10 mouse cellular contexts compared by ENCODE assay signal in genomic region chr2:167594444-167594934, GRCm38 (mm10). TPM values are rescaled to one million over a fixed set of nuclear protein-coding genes. Genes with fewer than 3 reads are reported as not detected.
DNase-seq lines count a peak whose midpoint lies in the region; ATAC-seq and TF ChIP-seq lines count a peak whose summit lies in the region.
"Had no signal": no experiment of that assay in that cellular context is flagged by ENCODE, and none has a peak within 500 bp of the region (broad histone marks: within the 10 kb centered on the region; RNA-seq: fewer than 3 reads in every experiment).

No protein-coding gene starts in this region.

- peaks cover 44% of the 10 kb centered on the region for H3K4me1 ChIP-seq in lung, embryonic 14.5 days (ENCODE audit: insufficient read depth)
- no peaks in the 10 kb centered on the region; the same call in 1 of the 2 replicates for H3K4me1 ChIP-seq in spleen, adult 2 months (ENCODE audit: control insufficient read depth, insufficient read depth, insufficient read length)

- 21% methylated on average over 10 of the region's 10 CpGs for WGBS in lung, embryonic 14.5 days
- 77% methylated on average over 10 of the region's 10 CpGs for WGBS in spleen, adult 2 months

- no peaks in the 10 kb centered on the region for H3K9me3 ChIP-seq in lung, embryonic 14.5 days (ENCODE audit: low read depth, low read length)
- H3K9me3 ChIP-seq: liver, embryonic 15.5 days had no signal

- TF ChIP-seq CTCF in lung, embryonic 14.5 days (IDR thresholded peaks at IDR 0.05; ENCODE audit: low read depth), result peak; percentile 38
- TF ChIP-seq CTCF in spleen, adult 2 months (IDR thresholded peaks at IDR 0.05; ENCODE audit: extremely low read depth, insufficient read depth, insufficient read length, insufficient replicate concordance), result no peak

- DNase-seq in urinary bladder, postnatal 10 days (ENCODE audit: low spot score), result peak; percentile 39
- DNase-seq in urinary bladder, adult 2 months (ENCODE audit: low spot score), result no peak
- peak; percentile 42 to 73 for DNase-seq in frontal cortex, postnatal 14 days (ENCODE audit: low spot score in 2 of 2)
- peak; percentile 94 for DNase-seq in heart, postnatal 4 days
- DNase-seq in layer of hippocampus, postnatal 14 days (ENCODE audit: low spot score in 2 of 2), result peak; percentile 69 to 77
- peak; percentile 98 for DNase-seq in lung, embryonic 14.5 days
- peak in 1 of 2 experiments; percentile 18 for DNase-seq in spleen, adult 2 months (ENCODE audit: low read depth in 1 of 2, low spot score in 2 of 2)

- no peak for TF ChIP-seq POLR2A in spleen, adult 2 months (IDR thresholded peaks at IDR 0.05; ENCODE audit: low read depth, low read length)

- peak; percentile 74 for ATAC-seq in lung, embryonic 14.5 days (ENCODE audit: insufficient read depth)
- ATAC-seq in activated CD4-positive, CD25-positive, alpha-beta regulatory T cell, adult 4 months, result no peak
- ATAC-seq: Patski had no signal

- peak overlapping the region; percentile 8; the same call in 1 of the 2 replicates for H3K4me3 ChIP-seq in lung, embryonic 14.5 days (ENCODE audit: low read depth, low read length)
- no peak overlapping the region for H3K4me3 ChIP-seq in spleen, adult 2 months (ENCODE audit: extremely low read depth, insufficient read depth, insufficient read length)
- H3K4me3 ChIP-seq: liver, embryonic 15.5 days had no signal

- peak overlapping the region; percentile 89 for H3K27ac ChIP-seq in lung, embryonic 14.5 days (ENCODE audit: low read depth)
- peak overlapping the region; percentile 59 for H3K27ac ChIP-seq in spleen, adult 2 months (ENCODE audit: insufficient read depth, low read length)
- H3K27ac ChIP-seq: liver, embryonic 15.5 days had no signal

- H3K27me3 ChIP-seq in lung, embryonic 14.5 days (ENCODE audit: insufficient read depth, low read length), result no peaks in the 10 kb centered on the region
- H3K27me3 ChIP-seq in spleen, adult 2 months (ENCODE audit: control insufficient read depth, insufficient read depth, low read length), result no peaks in the 10 kb centered on the region
- H3K27me3 ChIP-seq: Patski had no signal

- H3K36me3 ChIP-seq in lung, embryonic 14.5 days (ENCODE audit: insufficient read depth), result no peaks in the 10 kb centered on the region
- H3K36me3 ChIP-seq in spleen, adult 2 months (ENCODE audit: control insufficient read depth, insufficient read depth, low read length), result no peaks in the 10 kb centered on the region
- H3K36me3 ChIP-seq: liver, embryonic 15.5 days had no signal

- peak overlapping the region; percentile 44 for H3K4me2 ChIP-seq in lung, embryonic 14.5 days
- H3K4me2 ChIP-seq: liver, embryonic 15.5 days had no signal

- no peak overlapping the region for H3K9ac ChIP-seq in lung, embryonic 14.5 days
- H3K9ac ChIP-seq: liver, embryonic 15.5 days had no signal

RNA-seq across cellular contexts. Expression of gene Ube2v1, which starts 37.4 kb away (rescaled TPM):
- 111 and 152 TPM in 2 replicates for polyA plus RNA-seq in urinary bladder, adult 2 months (2012; rRNA removed)
- total RNA-seq in heart, postnatal 4 days (2021), result 100 to 1,000 TPM; 131 to 137 TPM
- total RNA-seq in layer of hippocampus, postnatal 14 days (2021), result 100 to 1,000 TPM; 242 to 247 TPM
- polyA plus RNA-seq in lung, embryonic 14.5 days (2014; fragmentation: Nextera tagmentation; extraction: Ambion mirVana), result 275 and 293 TPM in 2 replicates
- 85.2 and 102 TPM in 2 replicates for polyA plus RNA-seq in spleen, adult 2 months (2012; rRNA removed)
- polyA plus RNA-seq in activated CD4-positive, CD25-positive, alpha-beta regulatory T cell, adult 4 months (2017; shearing (Covaris generic)), result 100 to 1,000 TPM; 308 to 398 TPM

RNA-seq across cellular contexts. Expression of gene Snai1, which starts 56.5 kb away (rescaled TPM):
- polyA plus RNA-seq in urinary bladder, adult 2 months (2012; rRNA removed), result 21.3 and 31.0 TPM in 2 replicates
- 1 to 10 TPM; 4.3 to 5.0 TPM for total RNA-seq in heart, postnatal 4 days (2021)
- total RNA-seq in layer of hippocampus, postnatal 14 days (2021), result under 1 TPM; 0.53 to 0.79 TPM
- 152 and 162 TPM in 2 replicates for polyA plus RNA-seq in lung, embryonic 14.5 days (2014; fragmentation: Nextera tagmentation; extraction: Ambion mirVana)
- polyA plus RNA-seq in spleen, adult 2 months (2012; rRNA removed), result 21.0 and 28.1 TPM in 2 replicates
- polyA plus RNA-seq in activated CD4-positive, CD25-positive, alpha-beta regulatory T cell, adult 4 months (2017; shearing (Covaris generic)), result not detected

Comparison
In these comparisons a context has a peak if more than half of its experiments do, and no peak if none do; other contexts are left out.
1. RNA of gene Snai1, which starts 56.5 kb away (polyA plus RNA-seq): 152 to 162 TPM in lung, embryonic 14.5 days, 21.3 to 31.0 TPM in urinary bladder, adult 2 months and 21.0 to 28.1 TPM in spleen, adult 2 months; not detected in activated CD4-positive, CD25-positive, alpha-beta regulatory T cell, adult 4 months; every median in the first group is over 10 times any median in the second.